Mouse (Mus musculus): ENCODE measurements around the gene Diras2. TPM values are rescaled to one million over a fixed set of nuclear protein-coding genes. Genes with fewer than 3 reads are reported as not detected.

Diras2 gene
- total RNA-seq, 2 experiments from 2014 or later = not detected

GRCm38 (mm10) chr13:52554722-52555121 is 23.6 kb upstream of the Diras2 start:
- no peak for ATAC-seq (replicated peaks; ENCODE audit: low FRiP score, poor library complexity, severe bottlenecking)

DNA sequence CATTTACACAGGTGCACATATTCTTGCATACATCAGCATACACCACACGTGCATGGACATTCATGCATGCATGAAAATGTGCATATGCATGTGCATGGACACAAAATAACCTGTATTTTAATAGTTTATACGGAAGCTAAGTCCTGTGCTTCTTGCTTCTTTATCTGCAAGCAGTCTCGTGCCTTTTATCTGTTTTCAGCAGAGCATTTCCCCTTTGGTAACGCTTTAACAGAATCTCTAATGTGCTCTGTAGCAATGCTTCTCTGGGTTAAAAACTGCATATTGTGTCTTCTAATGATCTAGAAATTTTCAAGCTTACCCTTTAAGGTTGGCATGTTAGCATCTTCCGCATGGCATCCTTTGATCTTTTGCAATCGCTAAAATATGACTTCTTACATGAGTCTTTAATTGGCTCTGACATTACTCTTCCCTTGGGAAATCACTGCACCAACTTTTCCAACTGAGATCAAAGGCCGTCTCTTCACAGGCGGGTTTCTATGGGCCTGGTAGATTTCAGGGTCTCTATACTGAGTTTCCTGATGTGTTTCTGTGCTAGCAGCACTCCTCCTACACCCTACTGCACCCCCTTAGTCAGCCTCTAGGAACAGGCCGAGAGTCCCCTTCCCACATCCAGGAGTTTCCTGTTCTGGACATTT is 21.9 kb upstream of the Diras2 start:
- ATAC-seq (replicated peaks; ENCODE audit: low FRiP score, poor library complexity, severe bottlenecking) = no peak

GRCm38 (mm10) chr13:52551275-52551674 is 20.2 kb upstream of the Diras2 start:
- ATAC-seq (replicated peaks; ENCODE audit: low FRiP score, poor library complexity, severe bottlenecking) = no peak

GRCm38 (mm10) chr13:52550690-52551193 is 19.7 kb upstream of the Diras2 start:
- ATAC-seq (replicated peaks; ENCODE audit: low FRiP score, poor library complexity, severe bottlenecking) = no peak

DNA sequence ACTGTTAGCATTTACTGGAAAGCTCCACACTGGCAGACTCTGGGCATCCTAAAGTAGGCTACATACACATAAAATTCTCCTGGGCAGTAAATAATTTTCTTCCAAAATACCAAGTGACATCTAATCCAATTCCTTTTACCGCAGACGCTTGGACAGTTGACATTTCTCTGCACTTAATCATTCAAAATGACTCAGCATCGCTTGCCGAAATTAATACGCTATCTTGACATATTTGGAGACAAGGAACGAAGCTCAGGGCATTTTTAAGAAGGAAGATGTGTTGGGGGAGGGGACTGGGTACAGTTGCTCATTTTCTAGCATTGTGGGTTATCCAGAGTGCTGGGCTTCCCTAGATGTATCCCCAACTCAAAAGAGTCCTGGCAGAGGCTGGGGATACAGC is 15.2 kb upstream of the Diras2 start:
- ATAC-seq (replicated peaks; ENCODE audit: low FRiP score, poor library complexity, severe bottlenecking) = no peak

DNA sequence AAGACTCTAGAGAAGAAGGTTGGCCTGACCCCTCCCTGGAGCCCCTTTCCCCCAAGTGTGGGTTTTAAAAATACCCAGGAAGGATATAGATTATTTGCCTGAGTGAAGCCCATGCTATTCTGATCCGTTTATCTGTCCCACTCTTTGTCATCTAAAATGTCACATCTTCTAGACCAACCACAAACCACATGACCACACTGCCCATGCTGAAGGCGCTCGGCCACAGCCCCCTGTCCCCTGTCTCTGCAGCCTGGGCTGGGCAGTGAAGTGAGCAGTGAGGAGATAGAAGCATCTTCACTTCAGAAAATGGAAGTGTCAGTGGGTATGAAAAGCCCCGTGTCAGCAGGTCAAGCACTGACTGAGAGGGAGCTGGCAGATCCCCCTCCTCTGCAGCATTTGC is 11.6 kb upstream of the Diras2 start:
- no peak for ATAC-seq (replicated peaks; ENCODE audit: low FRiP score, poor library complexity, severe bottlenecking)

DNA sequence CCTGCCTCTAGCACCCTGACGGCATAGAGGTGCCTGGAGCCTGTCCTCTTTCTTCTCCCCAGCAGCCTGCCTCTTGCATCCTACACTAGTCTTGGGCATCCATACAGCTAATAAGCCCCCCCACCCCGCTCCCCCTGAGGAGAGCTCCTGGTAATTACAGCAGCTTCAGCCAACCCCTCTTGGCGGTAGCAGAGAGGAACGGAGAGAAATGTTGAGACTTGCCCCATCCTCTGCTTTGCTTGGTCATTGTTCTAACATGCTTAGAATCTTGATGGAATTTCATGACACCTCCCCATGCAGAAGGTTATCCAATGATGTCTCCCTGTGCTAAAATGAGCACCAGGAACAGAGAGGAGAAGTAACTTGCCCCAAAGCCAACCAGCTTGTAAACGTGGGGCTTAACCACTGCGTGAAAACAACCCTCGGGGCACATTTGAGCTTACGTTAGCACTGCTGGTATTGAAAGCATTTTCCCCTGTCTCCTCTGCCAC is 11.0 kb upstream of the Diras2 start:
- no peak for ATAC-seq (replicated peaks; ENCODE audit: low FRiP score, poor library complexity, severe bottlenecking)

- ATAC-seq (replicated peaks; ENCODE audit: low FRiP score, poor library complexity, severe bottlenecking) = no peak
Observed at GRCm38 (mm10) chr13:52541385-52542035, 10.4 kb upstream of the Diras2 start.

GRCm38 (mm10) chr13:52539461-52539860 is 8.4 kb upstream of the Diras2 start:
- ATAC-seq (replicated peaks; ENCODE audit: low FRiP score, poor library complexity, severe bottlenecking) = no peak

GRCm38 (mm10) chr13:52538588-52539116 is 7.6 kb upstream of the Diras2 start:
- ATAC-seq (replicated peaks; ENCODE audit: low FRiP score, poor library complexity, severe bottlenecking) = no peak

GRCm38 (mm10) chr13:52537754-52538587 is 6.9 kb upstream of the Diras2 start:
- no peak for ATAC-seq (replicated peaks; ENCODE audit: low FRiP score, poor library complexity, severe bottlenecking)

GRCm38 (mm10) chr13:52535542-52535941 is 4.5 kb upstream of the Diras2 start:
- ATAC-seq (replicated peaks; ENCODE audit: low FRiP score, poor library complexity, severe bottlenecking) = no peak

- ATAC-seq (replicated peaks; ENCODE audit: low FRiP score, poor library complexity, severe bottlenecking) = no peak
Observed at GRCm38 (mm10) chr13:52533644-52534043, 2.6 kb upstream of the Diras2 start.

GRCm38 (mm10) chr13:52530008-52530945 is 802 bp downstream of the Diras2 start:
- no peak for ATAC-seq (replicated peaks; ENCODE audit: low FRiP score, poor library complexity, severe bottlenecking)

- no peak for ATAC-seq (replicated peaks; ENCODE audit: low FRiP score, poor library complexity, severe bottlenecking)
Observed at GRCm38 (mm10) chr13:52529188-52529972, 1.7 kb downstream of the Diras2 start.

GRCm38 (mm10) chr13:52528786-52529185 is 2.3 kb downstream of the Diras2 start:
- ATAC-seq (replicated peaks; ENCODE audit: low FRiP score, poor library complexity, severe bottlenecking) = no peak

DNA sequence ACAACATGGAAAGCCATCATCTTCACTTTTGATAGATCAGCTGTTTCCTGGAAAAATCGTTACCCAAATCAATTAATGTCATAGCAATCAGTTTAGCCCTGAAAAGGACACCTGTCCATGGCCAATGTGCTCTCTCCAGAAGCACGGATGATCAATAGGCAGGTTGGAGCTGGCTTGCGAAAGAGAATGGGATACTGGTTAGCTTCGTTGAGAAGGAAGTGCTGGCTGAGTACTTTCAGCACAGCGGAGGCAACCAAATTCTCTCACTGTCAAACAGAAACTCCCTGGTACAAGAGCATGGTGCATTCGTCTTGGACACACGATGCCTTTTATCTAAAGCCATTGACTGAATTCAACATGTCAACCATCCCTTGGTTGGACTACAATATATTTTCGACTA is 2.8 kb downstream of the Diras2 start:
- ATAC-seq (replicated peaks; ENCODE audit: low FRiP score, poor library complexity, severe bottlenecking) = no peak

GRCm38 (mm10) chr13:52526249-52527035 is 4.6 kb downstream of the Diras2 start:
- no peak for ATAC-seq (replicated peaks; ENCODE audit: low FRiP score, poor library complexity, severe bottlenecking)

All from erythroid progenitor cell, adult 5-6 weeks (primary cell).